ENCODE assay signal across 21 mouse cellular contexts in the genomic region with DNA sequence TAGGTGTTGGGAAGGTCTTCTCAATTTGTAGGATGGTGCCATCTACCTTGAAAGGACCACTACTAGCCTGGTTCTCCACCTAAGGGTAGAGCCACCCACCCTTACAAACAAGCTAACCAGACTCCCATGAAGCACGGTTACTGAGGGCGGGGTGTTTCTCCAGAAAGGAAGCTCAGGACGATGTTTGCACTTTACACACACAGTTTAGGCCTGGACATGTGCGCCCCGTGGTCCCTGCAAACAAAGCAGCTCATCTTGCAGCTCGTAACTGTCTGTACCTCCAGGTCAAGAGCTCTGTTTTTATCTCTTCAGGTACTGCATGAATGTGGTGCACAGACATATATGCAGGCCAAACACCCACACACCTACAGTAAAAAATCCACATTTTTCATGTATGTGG.
"Had no signal": no experiment of that assay in that cellular context is flagged by ENCODE, and none has a peak within 500 bp of the region (broad histone marks: within the 10 kb centered on the region; RNA-seq: fewer than 3 reads in every experiment).

No protein-coding gene starts in this region.

- H3K9ac ChIP-seq: limb, embryonic 13.5 days; liver, embryonic 12.5 days; liver, embryonic 15.5 days; lung, embryonic 15.5 days; midbrain, embryonic 13.5 days; neural tube, embryonic 13.5 days had no signal

- H3K4me1 ChIP-seq: limb, embryonic 10.5 days; limb, embryonic 13.5 days; liver, embryonic 12.5 days; liver, embryonic 15.5 days; lung, embryonic 15.5 days; midbrain, embryonic 10.5 days; midbrain, embryonic 13.5 days; neural tube, embryonic 13.5 days had no signal

- H3K4me2 ChIP-seq: limb, embryonic 13.5 days; liver, embryonic 12.5 days; liver, embryonic 15.5 days; lung, embryonic 15.5 days; midbrain, embryonic 13.5 days; neural tube, embryonic 13.5 days had no signal

- H3K4me3 ChIP-seq: limb, embryonic 10.5 days; limb, embryonic 13.5 days; liver, embryonic 12.5 days; liver, embryonic 15.5 days; lung, embryonic 15.5 days; megakaryocyte, embryonic 14.5 days; midbrain, embryonic 10.5 days; midbrain, embryonic 13.5 days; myocyte; neural tube, embryonic 13.5 days had no signal

- H3K9me3 ChIP-seq: limb, embryonic 10.5 days; limb, embryonic 13.5 days; liver, embryonic 12.5 days; liver, embryonic 15.5 days; lung, embryonic 15.5 days; megakaryocyte, embryonic 14.5 days; midbrain, embryonic 10.5 days; midbrain, embryonic 13.5 days; neural tube, embryonic 13.5 days had no signal

- H3K27ac ChIP-seq: limb, embryonic 10.5 days; limb, embryonic 13.5 days; liver, embryonic 12.5 days; liver, embryonic 15.5 days; lung, embryonic 15.5 days; midbrain, embryonic 10.5 days; midbrain, embryonic 13.5 days; neural tube, embryonic 13.5 days had no signal

- H3K27me3 ChIP-seq: limb, embryonic 13.5 days; liver, embryonic 12.5 days; liver, embryonic 15.5 days; lung, embryonic 15.5 days; megakaryocyte, embryonic 14.5 days; midbrain, embryonic 13.5 days; neural tube, embryonic 13.5 days had no signal

- DNase-seq: kidney, postnatal 14 days; kidney, postnatal 4 days; liver; lung, adult 18-20 months; lung, postnatal 10 days; lung, postnatal 36 days; retina, postnatal 1 day; thymus, adult 2 months; thymus, postnatal 14 days; thymus, postnatal 4 days had no signal

- ATAC-seq: liver, embryonic 12.5 days; midbrain, embryonic 13.5 days; midbrain, embryonic 16.5 days had no signal
